Mouse (Mus musculus) cerebellum, postnatal 10 days (tissue): ENCODE results near the gene Prss36.
A peak's percentile ranks its signal among the peaks of the same experiment; 100 is the strongest.
"Not testable (repeated sequence)": the region's sequence is repeated elsewhere in the genome, so short reads cannot be mapped to it uniquely, and the experiment has no call there.

ENCODE experiments used
- DNase-seq, 2 experiments: peaks; one replicate each; pipeline ENCODE4 v3.0.0; 2021; ENCODE audit warnings: mixed read lengths in 2 of 2

The Prss36 gene

GRCm38 (mm10) chr7:127946470-127947023 is at the start of gene Prss36:
Gene Prss36 (minus strand): TSS chr7:127946725.
- no peak for DNase-seq

GRCm38 (mm10) chr7:127993341-127993977 is 46.9 kb upstream of the Prss36 start, which contains the start of gene Pycard:
Gene Pycard (minus strand): TSS chr7:127993867.
- DNase-seq = peak; percentile 30 to 35

- no peak for DNase-seq
These were observed 46.2 kb upstream of the Prss36 start for GRCm38 (mm10) chr7:127992488-127993340.

- peak; percentile 87 to 90 for DNase-seq
These were observed 45.3 kb upstream of the Prss36 start for GRCm38 (mm10) chr7:127991643-127992487.

- no peak for DNase-seq
These were observed 42.4 kb upstream of the Prss36 start for GRCm38 (mm10) chr7:127988904-127989303.

GRCm38 (mm10) chr7:127980606-127981005 is 34.1 kb upstream of the Prss36 start:
- no peak for DNase-seq

- no peak for DNase-seq
These were observed 32.3 kb upstream of the Prss36 start for GRCm38 (mm10) chr7:127978856-127979255.

- DNase-seq = no peak
These were observed 27.9 kb upstream of the Prss36 start for GRCm38 (mm10) chr7:127974413-127974930.

- DNase-seq = peak; percentile 88 to 92
These were observed 21.6 kb upstream of the Prss36 start for GRCm38 (mm10) chr7:127967922-127968828.

GRCm38 (mm10) chr7:127967004-127967921 is 20.7 kb upstream of the Prss36 start, which contains the start of gene Fus:
Gene Fus (plus strand): TSS chr7:127967457.
- peak; percentile 98 to 99 for DNase-seq

- DNase-seq = peak in 1 of 2 experiments; percentile 45
These were observed 19.9 kb upstream of the Prss36 start for GRCm38 (mm10) chr7:127966371-127966918.

GRCm38 (mm10) chr7:127959364-127959763 is 12.8 kb upstream of the Prss36 start:
- no peak for DNase-seq

- DNase-seq = no peak
These were observed 6.5 kb upstream of the Prss36 start for GRCm38 (mm10) chr7:127952864-127953581.

GRCm38 (mm10) chr7:127944614-127945013 is 1.9 kb downstream of the Prss36 start:
- DNase-seq = no peak

- DNase-seq = not testable (repeated sequence)
These were observed 4.4 kb downstream of the Prss36 start for GRCm38 (mm10) chr7:127942097-127942496.

- peak; percentile 27 to 43 for DNase-seq
These were observed 10.2 kb downstream of the Prss36 start for GRCm38 (mm10) chr7:127936216-127936884.

GRCm38 (mm10) chr7:127935748-127936159 is 10.8 kb downstream of the Prss36 start:
- DNase-seq = no peak

- peak; percentile 97 for DNase-seq
These were observed 11.3 kb downstream of the Prss36 start for GRCm38 (mm10) chr7:127935028-127935722.
